Mouse (Mus musculus) urinary bladder, postnatal 4 days (tissue): Measurements from ENCODE around the gene Cyp26a1.

ENCODE experiments used
- DNase-seq, 2 experiments: peaks; one replicate each; pipeline ENCODE4 v3.0.0; 2021 to 2022; ENCODE audit warnings: low spot score in 2 of 2

The Cyp26a1 gene

DNA sequence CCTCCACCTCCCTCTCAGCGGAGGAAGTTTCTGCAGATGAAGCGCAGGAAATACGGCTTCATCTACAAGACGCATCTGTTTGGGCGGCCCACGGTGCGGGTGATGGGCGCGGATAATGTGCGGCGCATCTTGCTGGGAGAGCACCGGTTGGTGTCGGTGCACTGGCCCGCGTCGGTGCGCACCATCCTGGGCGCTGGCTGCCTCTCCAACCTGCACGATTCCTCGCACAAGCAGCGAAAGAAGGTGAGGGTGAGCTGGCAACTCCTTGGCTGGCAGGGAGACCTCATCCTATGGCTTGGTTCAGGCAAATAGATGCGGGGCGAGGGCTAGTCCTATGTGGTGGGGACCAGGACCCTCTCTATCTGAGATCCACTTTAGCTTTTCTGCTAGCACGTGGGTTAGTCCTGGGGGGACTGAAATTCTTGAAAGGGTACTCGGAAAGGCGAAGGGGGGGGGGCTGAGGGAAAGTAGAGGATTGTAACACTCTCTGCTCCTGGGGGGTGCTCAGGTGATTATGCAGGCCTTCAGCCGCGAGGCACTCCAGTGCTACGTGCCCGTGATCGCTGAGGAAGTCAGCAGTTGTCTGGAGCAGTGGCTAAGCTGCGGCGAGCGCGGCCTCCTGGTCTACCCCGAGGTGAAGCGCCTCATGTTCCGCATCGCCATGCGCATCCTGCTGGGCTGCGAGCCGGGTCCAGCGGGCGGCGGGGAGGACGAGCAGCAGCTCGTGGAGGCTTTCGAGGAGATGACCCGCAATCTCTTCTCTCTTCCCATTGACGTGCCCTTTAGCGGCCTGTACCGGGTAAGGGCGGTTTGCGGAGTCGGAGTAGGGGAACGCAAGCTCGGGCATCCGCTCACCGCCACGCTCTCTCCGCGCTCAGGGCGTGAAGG is 919 bp downstream of the Cyp26a1 start:
- DNase-seq, result no peak

DNA sequence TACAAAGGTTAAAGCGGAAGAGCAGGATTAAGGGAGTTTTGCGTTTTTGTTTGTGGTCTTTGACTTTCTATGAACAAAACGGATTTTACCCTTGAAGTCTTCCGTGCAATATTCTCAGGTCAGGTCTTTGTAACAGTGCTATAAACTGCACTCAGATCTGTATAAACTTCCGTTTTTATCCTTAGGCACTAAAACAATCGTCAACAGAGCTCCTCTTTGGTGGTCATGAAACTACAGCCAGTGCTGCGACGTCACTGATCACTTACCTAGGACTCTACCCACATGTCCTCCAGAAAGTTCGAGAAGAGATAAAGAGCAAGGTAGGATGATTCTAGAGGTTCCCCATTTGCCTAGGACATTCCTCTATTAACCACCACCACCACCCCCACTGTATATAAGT is 2.1 kb downstream of the Cyp26a1 start:
- no peak for DNase-seq

DNA sequence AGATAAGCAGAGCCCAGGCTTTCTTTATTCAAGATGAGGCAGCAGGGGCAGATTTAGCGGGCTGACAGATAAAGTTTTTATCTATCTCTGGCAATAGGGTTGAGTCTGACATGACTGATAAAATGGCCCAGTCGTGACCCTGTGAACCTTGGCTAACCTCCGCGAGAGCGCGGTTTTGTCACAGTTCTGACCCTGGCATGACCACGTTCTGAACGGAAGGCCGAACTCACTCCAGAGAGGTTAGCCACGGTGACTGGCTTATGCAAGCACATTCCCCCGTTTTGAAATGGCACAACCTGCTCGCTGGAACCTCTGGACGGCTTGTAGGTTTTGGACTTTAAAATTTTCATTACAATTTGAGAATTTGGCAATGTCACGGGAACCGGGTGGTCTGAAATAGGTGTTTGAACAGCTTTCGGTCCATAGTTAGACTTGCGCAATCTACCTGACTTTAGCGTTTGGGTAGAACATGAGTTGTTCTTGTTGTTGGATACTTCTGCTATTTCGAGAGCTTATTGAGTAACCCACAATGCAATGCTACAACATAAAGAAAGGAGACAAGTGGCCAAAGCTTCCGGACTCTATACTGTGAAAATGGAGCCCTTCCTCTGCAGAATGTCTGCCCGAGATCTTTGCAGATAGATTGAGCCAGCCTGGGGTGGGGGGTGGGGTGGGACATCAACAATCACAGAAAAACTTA is 4.9 kb downstream of the Cyp26a1 start:
- DNase-seq, result no peak

DNA sequence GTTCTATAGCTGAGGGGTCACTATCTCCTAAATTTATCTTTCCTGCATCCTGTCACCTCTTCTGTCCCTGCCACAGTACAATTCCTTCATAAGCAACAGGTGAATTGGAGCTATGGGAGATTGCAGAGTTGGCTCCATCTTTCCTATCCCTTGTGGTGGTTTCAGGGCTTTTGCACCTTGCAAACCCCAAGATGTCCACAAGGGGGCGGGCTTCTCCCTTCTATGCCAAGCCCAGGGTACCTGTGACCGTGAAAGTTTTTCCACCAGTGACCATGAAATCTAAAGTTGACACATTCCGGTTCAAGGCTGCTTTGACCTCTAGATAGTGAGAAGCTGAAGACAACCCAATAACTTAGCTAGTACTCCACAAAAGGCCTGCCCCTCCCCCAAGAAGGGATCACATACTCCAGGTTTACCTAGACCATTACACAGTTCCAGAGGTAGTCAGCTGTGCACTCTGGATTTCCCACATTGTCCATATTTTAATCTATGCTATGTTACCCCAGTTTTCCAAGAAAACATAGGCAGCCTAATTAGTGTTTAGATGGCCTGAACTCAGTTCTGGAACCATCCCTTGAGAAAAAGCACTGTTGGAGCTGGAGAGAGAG is 6.4 kb downstream of the Cyp26a1 start:
- peak; percentile 58 to 83 for DNase-seq

DNA sequence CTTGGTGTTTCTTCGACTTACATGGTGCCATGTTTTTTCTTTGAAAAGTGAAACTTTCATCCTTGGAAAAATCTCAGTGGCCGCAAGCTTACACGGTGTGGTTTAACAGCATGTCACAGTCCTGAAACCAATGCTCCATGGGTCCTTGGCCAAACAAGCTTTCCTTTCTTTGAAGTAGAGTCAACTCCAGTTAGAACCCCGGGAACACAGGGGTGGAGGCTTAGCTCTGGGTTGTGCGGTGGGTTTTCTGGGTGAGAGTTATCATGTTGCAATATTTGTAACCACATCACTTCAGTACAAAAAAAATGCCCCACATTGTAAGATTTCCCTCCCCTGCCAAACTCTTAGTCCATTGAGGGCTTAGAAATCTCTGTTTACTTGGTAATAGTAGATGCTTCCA is 8.1 kb downstream of the Cyp26a1 start:
- no peak for DNase-seq

DNA sequence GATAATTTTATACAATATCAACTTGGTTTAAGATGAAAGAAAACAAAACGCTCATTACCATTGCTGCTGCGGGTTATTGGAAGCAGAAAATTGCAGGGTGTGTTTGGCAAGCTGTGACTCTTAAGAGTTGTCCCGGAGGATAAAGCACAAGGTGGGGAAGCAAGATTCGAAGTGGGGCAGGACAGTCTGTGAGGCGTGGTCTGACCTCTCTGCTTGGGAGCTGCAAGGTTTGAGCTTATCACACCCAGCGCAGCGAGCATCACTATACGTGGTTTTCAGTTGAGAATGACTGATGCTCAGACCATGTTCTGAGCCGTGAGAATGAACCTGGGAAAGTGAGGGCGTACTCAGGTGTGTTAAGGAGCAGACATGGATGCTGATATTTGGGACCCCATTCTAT is 17.1 kb downstream of the Cyp26a1 start:
- DNase-seq, result no peak

DNA sequence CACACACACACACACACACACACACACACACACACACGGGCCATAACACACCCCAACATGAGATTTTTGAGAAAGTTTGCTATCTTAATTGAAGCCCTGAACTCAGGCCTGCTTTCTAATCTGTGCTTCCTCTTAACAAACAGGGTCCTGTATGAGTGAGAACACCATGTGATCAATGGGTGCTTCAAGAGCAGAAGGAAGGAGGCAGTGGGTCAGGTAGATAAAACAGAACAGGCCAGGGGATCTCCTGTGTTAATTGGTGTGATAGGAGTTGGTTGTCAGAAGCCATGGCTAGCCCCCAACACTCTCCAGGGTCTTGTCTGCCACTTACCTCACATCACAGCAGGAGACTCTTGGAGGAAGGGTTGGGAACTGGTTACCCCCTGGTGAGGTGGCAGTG is 18.4 kb downstream of the Cyp26a1 start:
- no peak for DNase-seq

DNA sequence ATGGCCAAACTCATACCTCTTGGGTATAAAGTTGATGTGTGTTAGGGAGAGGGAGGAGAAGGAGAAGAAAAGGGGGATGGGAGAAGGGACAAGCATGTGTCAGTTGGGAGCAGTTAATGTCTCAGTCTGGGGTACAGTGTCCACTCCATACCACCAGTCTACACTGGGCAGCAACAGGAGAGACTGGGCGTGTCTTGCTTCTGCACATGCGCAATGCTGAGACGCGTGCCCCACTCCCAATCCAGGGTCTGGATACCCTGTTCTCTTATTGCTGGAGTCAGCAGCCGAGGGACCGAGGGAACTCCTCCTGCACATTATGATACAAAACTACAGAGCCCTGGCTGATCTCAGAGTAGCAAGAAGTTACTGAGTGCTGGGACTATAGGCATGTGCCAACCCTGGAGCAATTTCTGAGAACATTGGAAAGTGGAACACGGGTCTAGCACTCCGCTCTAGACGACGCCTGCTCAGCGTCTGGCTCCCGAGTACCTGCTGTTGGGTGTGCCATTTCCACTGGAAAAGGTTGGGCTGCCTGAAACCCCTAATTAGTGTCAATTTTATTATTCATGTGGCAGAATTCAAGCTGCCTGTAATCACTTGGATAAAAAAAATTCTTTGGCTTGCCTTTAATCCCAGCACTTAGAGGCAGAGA is 19.1 kb downstream of the Cyp26a1 start:
- DNase-seq, result no peak

DNA sequence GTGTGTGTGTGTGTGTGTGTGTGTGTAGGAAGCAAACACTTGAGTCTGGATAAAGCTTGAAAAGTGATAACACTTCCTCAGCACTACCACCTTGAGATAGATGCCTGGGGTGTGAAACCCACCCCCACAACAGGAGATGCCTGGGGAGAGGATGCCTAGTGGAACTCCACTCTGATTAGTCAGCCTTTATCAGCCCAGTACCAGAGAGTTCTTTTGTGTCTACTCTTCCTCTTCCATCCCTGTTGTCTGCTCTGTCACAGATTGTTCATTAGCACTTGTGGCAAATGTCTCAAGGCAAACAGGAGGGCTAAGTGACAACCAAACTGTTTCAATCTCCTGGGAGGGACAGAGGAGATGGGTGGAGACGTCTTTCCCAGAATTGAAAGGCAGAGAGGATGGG is 21.6 kb downstream of the Cyp26a1 start:
- DNase-seq, result no peak

DNA sequence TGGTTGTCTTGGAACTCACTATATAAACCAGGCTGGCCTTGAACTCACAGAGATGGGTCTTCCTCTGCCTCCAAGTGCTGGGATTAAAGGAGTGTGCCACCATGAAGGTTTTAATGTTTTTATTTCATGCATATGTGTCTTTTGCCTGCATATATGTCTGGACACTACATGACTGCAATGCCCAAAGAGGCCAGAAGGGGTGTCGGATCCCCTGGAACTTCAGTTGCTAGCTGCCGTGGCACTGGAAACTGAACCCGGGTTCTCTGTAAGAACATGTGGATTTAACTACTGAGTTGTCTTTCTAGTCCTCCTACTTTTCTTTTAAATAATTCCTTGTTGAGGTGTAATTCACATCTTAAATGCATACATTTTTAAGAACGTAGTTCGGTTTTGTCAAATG is 27.0 kb downstream of the Cyp26a1 start:
- DNase-seq, result no peak

DNA sequence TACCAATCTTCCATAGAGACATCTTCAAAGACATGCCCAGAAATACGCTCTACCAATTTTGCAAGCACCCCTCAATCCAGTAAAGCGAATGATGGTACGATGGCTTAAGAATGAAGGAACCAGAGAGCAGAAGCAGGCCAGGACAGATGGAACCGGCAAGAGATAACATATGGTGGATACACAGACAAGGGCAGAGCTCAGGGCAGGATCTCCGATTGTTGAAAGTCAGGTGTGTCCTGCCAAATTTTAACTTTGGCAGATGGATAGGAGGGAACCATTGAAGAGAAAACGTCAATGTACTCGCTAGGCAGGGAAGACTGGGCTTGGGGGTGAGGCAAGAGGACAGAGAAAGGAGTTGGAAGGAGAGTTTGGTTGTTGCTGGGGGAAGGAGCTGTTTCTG is 29.0 kb downstream of the Cyp26a1 start:
- no peak for DNase-seq

DNA sequence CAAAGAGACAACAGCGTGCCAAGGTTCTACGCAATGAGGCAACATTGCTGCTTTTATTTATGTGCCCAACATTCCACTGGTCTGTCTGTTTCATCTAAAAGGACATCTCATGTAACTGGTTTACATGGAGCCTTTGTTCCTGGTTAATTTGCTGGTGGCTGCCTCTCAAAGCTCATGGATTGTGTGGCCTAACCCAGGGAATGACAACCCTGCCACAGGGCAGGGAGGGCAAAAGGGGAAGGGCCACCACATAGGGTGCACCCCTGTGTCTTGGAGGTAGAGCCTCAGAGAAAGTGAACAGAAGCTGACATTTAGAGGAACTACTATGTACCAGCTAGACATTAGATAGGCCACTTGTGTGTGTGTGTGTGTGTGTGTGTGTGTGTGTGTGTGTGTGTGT is 29.8 kb downstream of the Cyp26a1 start:
- no peak for DNase-seq

DNA sequence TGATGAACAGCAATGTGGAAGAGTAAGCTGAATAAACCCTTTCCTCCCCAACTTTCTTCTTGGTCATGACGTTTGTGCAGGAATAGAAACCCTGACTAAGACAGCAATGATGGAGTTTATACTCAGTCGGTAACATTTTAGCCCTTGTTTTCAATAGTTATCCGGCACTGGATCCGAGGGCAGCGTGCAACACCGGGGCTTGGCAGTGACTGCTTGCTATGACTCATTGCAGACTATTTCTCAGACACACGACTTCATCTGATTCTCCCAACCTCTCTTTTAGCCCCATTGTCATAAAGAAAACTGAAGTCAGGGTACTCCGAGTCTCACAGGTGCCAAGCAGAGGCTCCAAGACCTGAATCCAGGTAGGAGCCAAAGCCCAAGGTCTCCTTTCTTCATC is 37.8 kb downstream of the Cyp26a1 start:
- no peak for DNase-seq

DNA sequence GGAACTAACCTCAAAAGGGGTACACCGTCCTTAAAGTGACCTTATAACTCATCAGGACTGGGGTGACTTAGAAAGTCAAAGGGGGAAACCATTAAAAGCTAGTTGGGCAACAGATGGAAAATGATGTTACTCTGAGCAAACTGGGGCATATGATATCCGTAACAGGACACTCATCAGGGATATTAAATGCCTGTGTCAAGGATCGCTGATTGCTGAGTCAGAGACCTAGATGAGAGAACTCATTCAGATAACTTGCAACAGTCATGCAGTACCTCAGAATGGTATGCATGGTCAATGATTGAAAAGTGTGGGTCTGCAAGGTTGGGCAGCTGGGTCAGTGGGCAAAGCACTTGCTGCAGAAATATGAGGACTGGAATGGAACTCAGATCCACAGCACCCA is 41.0 kb downstream of the Cyp26a1 start:
- DNase-seq, result no peak

DNA sequence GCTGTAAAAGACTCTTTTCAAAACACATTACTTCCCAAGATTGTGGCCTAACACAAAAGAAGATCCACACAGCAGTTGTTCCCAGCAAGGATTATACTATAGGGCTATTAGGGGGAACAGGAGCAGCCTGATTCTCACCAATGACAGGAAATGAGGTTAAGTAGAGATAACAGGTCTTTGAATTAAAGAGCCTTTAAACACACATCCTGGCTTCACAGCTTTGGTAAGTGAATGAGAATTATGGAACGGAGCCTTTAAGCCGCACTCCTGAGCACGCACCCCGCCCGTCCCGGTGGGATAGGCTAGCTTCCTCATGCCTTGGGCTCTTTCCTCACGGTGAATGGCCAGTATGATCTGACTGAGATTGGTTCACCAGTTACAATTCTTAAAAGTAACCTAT is 42.4 kb downstream of the Cyp26a1 start:
- DNase-seq, result no peak
